Mouse (Mus musculus) limb, embryonic 14.5 days (tissue): ENCODE measurements at regions not wholly inside any gene's neighbourhood (a gene's known extent, or its start where the extent isn't known, plus 50 kb on each side); places are given as distances from the start of the nearest gene placed in this dataset.

Experiments
- ATAC-seq: fragments of 200-750 bp; cut with Nextera tagmentation; 2 replicates; pipeline ENCODE4 v1.8.0; 2017; ENCODE audit warnings: low read depth, moderate number of reproducible peaks, moderate TSS enrichment; ENCODE audit not compliant: low FRiP score
- DNase-seq: peaks from one replicate; pipeline ENCODE4 v3.0.0-alpha.2; 2015; ENCODE audit warnings: low spot score
- H3K27ac ChIP-seq: fragments of 300-500 bp; sonication (generic); replicated peaks from 2 replicates; pipeline ENCODE4 v1.5.1; 2014; ENCODE audit warnings: low read depth, mild to moderate bottlenecking, low read length, moderate library complexity, mixed read lengths
- H3K27me3 ChIP-seq: fragments of 300-500 bp; sonication (generic); 2 replicates; pipeline ENCODE4 v1.6.1; 2014; ENCODE audit warnings: low read length, mixed read lengths; ENCODE audit not compliant: control insufficient read depth, insufficient read depth
- H3K36me3 ChIP-seq: fragments of 300-500 bp; sonication (generic); 2 replicates; pipeline ENCODE4 v1.6.1; 2014; ENCODE audit warnings: mild to moderate bottlenecking, low read length, moderate library complexity, mixed read lengths; ENCODE audit not compliant: control insufficient read depth, insufficient read depth
- H3K4me1 ChIP-seq: fragments of 300-500 bp; sonication (generic); 2 replicates; pipeline ENCODE4 v1.6.1; 2014; ENCODE audit warnings: antibody characterized with exemption, low read length, mixed read lengths; ENCODE audit not compliant: control insufficient read depth, insufficient read depth
- H3K4me2 ChIP-seq: fragments of 300-500 bp; sonication (generic); replicated peaks from 2 replicates; pipeline ENCODE4 v1.6.1; 2014; ENCODE audit warnings: low read depth, mild to moderate bottlenecking, low read length, moderate library complexity; ENCODE audit not compliant: severe bottlenecking
- H3K4me3 ChIP-seq: fragments of 300-500 bp; sonication (generic); replicated peaks from 2 replicates; pipeline ENCODE4 v1.5.1; 2014; ENCODE audit warnings: low read length
- H3K9ac ChIP-seq: fragments of 300-500 bp; sonication (generic); 2 replicates; pipeline ENCODE4 v1.6.1; 2014; ENCODE audit warnings: mild to moderate bottlenecking, low read depth, low read length, moderate library complexity; ENCODE audit not compliant: severe bottlenecking
- H3K9me3 ChIP-seq: fragments of 300-500 bp; sonication (generic); 2 replicates; pipeline ENCODE4 v1.6.1; 2016; ENCODE audit warnings: low read length; ENCODE audit not compliant: control insufficient read depth
- POLR2A ChIP-seq: fragments of 200-500 bp; IDR thresholded peaks from 2 replicates; pipeline ENCODE4 v1.8.0; 2012; ENCODE audit warnings: inconsistent platforms, mild to moderate bottlenecking, moderate library complexity, borderline replicate concordance; ENCODE audit not compliant: insufficient read depth, insufficient read length; ENCODE audit errors: extremely low read depth
- WGBS: fragments of 180-500 bp; shearing (Covaris S2); extraction: QIAGEN DNeasy Blood & Tissue Kit; methylation state at CpG from one replicate; pipeline ENCODE4 v1.1.7; 2014; 5-methylcytosine and 5-hydroxymethylcytosine counted together

- no peaks in the 10 kb centered on the region for H3K27me3 ChIP-seq
- ATAC-seq: no peak
- H3K27ac ChIP-seq: no peak overlapping the region
- H3K4me2 ChIP-seq: no peak overlapping the region
- no peak for DNase-seq
- H3K4me1 ChIP-seq: no peaks in the 10 kb centered on the region
- TF ChIP-seq POLR2A: no peak
- no peaks in the 10 kb centered on the region for H3K9me3 ChIP-seq
- H3K36me3 ChIP-seq: no peaks in the 10 kb centered on the region
- no peak overlapping the region for H3K9ac ChIP-seq
- WGBS: 52% methylated on average over 3 of the region's 3 CpGs
- H3K4me3 ChIP-seq: no peak overlapping the region
These were observed 143.2 kb upstream of the Car8 start for GRCm38 (mm10) chr4:8382125-8382417.

GRCm38 (mm10) chr4:8381408-8382124 lies 142.7 kb upstream of the Car8 start:
- H3K9me3 ChIP-seq: no peaks in the 10 kb centered on the region
- ATAC-seq: no peak
- H3K4me1 ChIP-seq: no peaks in the 10 kb centered on the region
- WGBS: 40% methylated on average over 13 of the region's 13 CpGs
- no peak for TF ChIP-seq POLR2A
- no peak for DNase-seq
- no peak overlapping the region for H3K4me2 ChIP-seq
- no peak overlapping the region for H3K27ac ChIP-seq
- H3K4me3 ChIP-seq: no peak overlapping the region
- no peaks in the 10 kb centered on the region for H3K36me3 ChIP-seq
- no peaks in the 10 kb centered on the region for H3K27me3 ChIP-seq
- no peak overlapping the region for H3K9ac ChIP-seq

GRCm38 (mm10) chr4:8380711-8381338 lies 142.0 kb upstream of the Car8 start:
- Histone ChIP-seq H3K27ac (no peak overlapping the region), H3K27me3 (no peaks in the 10 kb centered on the region), H3K4me1 (no peaks in the 10 kb centered on the region), H3K4me2 (no peak overlapping the region), H3K36me3 (no peaks in the 10 kb centered on the region), H3K9me3 (no peaks in the 10 kb centered on the region), H3K9ac (no peak overlapping the region), H3K4me3 (no peak overlapping the region)
- WGBS: 57% methylated on average over 5 of the region's 5 CpGs
- peak; percentile 83 for DNase-seq
- no peak for TF ChIP-seq POLR2A
- ATAC-seq: peak; percentile 57

- Histone ChIP-seq H3K4me2 (no peak overlapping the region), H3K27me3 (no peaks in the 10 kb centered on the region), H3K27ac (0 out of 2 replicates have a peak overlapping the region, but pooled peaks have one; percentile 13), H3K36me3 (no peaks in the 10 kb centered on the region), H3K4me1 (no peaks in the 10 kb centered on the region), H3K9me3 (no peaks in the 10 kb centered on the region), H3K9ac (no peak overlapping the region), H3K4me3 (no peak overlapping the region)
- DNase-seq: no peak
- no peak for TF ChIP-seq POLR2A
- ATAC-seq: peak; percentile 62
- WGBS: 74% methylated on average over 6 of the region's 6 CpGs
These were observed 136.1 kb upstream of the Car8 start for GRCm38 (mm10) chr4:8374737-8375489.

GRCm38 (mm10) chr4:8374061-8374460 lies 135.2 kb upstream of the Car8 start:
- H3K9me3 ChIP-seq: no peaks in the 10 kb centered on the region
- WGBS: 70% methylated on average over 3 of the region's 3 CpGs
- H3K4me3 ChIP-seq: no peak overlapping the region
- no peaks in the 10 kb centered on the region for H3K36me3 ChIP-seq
- no peak for ATAC-seq
- TF ChIP-seq POLR2A: no peak
- H3K27ac ChIP-seq: no peak overlapping the region
- H3K4me2 ChIP-seq: no peak overlapping the region
- no peaks in the 10 kb centered on the region for H3K4me1 ChIP-seq
- H3K9ac ChIP-seq: no peak overlapping the region
- DNase-seq: no peak
- H3K27me3 ChIP-seq: no peaks in the 10 kb centered on the region
